Mouse (Mus musculus): ENCODE results near the gene Olfr506.
"Not testable (repeated sequence)": the region's sequence is repeated elsewhere in the genome, so short reads cannot be mapped to it uniquely, and the experiment has no call there.

Olfr506 gene

DNA sequence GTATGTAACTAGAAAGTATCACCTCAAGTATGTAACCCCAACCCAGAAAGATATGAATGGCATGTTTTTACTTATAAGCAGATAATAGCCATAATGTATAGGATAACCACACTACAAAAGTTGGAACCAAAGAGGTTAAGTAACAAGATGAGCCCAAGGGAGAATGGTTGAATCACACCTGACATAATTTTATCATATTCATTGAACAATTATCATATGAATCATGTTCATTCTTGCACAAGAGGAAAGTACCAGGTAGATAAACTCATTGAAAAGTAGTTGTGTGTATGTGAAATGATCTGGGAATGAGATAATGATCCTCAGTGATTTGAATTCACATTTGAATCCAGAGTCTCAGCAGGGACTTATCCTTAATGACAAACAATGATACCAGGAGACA is at the start of gene Olfr506:
Gene Olfr506 (plus strand): TSS at position 301 of the 400 bp plus-strand sequence.
- DNase-seq (ENCODE audit: low spot score in 2 of 2) = no peak

DNA sequence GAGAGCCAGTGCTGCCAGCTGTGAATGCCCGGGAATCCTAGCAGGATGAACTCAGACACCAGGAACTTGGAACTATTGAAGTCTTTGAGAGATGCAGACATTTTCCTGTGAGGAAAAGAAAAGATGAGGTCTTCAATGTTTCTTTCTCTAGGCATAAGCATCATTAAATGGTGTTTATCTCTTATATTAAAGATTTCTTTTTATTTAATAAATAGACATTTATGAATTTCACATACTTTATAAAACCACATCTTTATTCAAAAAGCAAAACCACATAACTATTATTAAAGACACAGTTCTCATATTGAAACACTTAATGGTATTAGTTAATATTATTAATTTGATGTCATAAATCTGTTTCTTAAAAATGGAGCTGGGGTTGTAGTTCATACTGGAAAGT is 44.9 kb upstream of the Olfr506 start, which contains the start of gene Olfr504:
Gene Olfr504 (minus strand): TSS at position 101 of the 400 bp plus-strand sequence.
- no peak for DNase-seq (ENCODE audit: low spot score in 2 of 2)

- no peak for DNase-seq (ENCODE audit: low spot score in 2 of 2)
Observed at GRCm38 (mm10) chr7:108589797-108590196, 20.8 kb upstream of the Olfr506 start.

DNA sequence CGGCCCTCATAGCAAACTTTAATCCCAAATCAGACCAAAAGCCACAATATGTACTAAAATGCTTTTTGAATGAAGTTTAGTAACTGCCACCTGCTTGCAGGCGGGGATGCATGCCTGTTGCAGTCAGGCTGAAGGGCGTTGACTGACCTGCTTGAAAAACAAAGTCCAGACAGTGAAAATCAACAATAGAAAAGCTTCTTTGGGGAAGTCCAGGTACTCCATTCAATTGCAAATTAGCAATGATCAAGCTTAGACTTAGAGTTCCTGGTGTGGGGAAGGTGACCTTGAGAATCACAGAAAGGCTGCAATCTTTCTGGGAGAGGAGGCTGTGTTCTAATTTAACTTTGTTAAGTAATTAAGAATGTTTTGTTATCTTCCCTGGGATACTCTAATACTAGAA is 8.7 kb upstream of the Olfr506 start:
- not testable (repeated sequence) for DNase-seq (ENCODE audit: low spot score in 2 of 2)

GRCm38 (mm10) chr7:108614110-108614509 is 3.5 kb downstream of the Olfr506 start:
- no peak for DNase-seq (ENCODE audit: low spot score in 2 of 2)

DNA sequence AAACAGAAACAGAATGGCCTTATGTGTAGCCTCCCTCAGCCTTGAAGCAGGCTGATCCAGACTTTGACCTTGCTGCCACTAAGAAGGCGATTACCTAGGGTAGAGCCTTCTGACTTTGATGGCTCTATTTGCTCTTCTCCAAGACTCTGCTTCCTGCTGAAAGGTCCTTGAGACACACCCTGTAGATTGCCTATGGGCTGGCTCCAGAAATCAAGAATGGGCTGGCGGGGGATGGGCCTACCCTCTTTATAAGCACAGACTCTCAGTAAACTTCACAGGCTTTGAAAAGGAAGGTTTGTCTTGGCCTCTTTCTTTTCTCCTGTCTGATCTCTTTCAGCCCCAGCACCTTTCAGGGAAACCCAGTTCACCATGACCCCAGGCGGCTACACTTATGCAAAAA is 6.2 kb downstream of the Olfr506 start:
- not testable (repeated sequence) for DNase-seq (ENCODE audit: low spot score in 2 of 2)

- no peak for DNase-seq (ENCODE audit: low spot score in 2 of 2)
Observed at GRCm38 (mm10) chr7:108621514-108621913, 10.9 kb downstream of the Olfr506 start, which contains the start of gene Olfr507. TSS of gene Olfr507 (plus strand) at chr7:108621814.

- no peak for DNase-seq (ENCODE audit: low spot score in 2 of 2)
Observed at GRCm38 (mm10) chr7:108629694-108630093, 19.1 kb downstream of the Olfr506 start, which contains the start of gene Olfr508. TSS of gene Olfr508 (plus strand) at chr7:108629994.

DNA sequence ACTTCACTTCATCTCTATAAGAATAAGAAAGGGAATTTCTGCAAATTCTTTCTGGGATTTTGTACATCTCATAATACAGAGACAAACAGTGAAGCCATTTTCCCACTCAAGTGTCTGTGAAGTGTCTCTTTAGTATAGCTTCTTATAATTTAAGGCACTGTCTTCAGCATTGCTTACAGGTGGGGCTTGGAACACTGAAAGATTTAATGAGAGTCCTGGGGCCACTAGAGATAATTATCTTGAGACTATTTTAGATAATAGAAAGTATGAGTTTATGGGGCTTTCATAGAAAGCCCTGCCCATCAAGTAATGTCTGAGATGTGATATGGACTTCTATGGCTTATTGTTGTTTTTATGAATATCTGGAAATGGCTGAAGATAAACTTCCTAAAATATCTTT is 41.2 kb downstream of the Olfr506 start, which contains the start of gene Olfr509:
Gene Olfr509 (minus strand): TSS at position 101 of the 400 bp plus-strand sequence.
- DNase-seq (ENCODE audit: low spot score in 2 of 2) = no peak

- DNase-seq (ENCODE audit: low spot score in 2 of 2) = no peak
Observed at GRCm38 (mm10) chr7:108662419-108662818, 51.8 kb downstream of the Olfr506 start.
